Mouse (Mus musculus) testis, adult 2 months (tissue): ENCODE data around the gene Cblc.

Experiments used
- CTCF ChIP-seq: fragments of 200-500 bp; IDR thresholded peaks from 2 replicates; pipeline ENCODE4 v1.5.1; 2012; ENCODE audit warnings: low read depth, mild to moderate bottlenecking, inconsistent platforms, low read length, moderate library complexity; ENCODE audit not compliant: control insufficient read depth, insufficient read depth, insufficient replicate concordance
- POLR2A ChIP-seq: fragments of 200-500 bp; IDR thresholded peaks from 2 replicates; pipeline ENCODE4 v1.6.1; 2012; ENCODE audit warnings: low read depth, mild to moderate bottlenecking, inconsistent platforms, low read length, moderate library complexity; ENCODE audit not compliant: control insufficient read depth

GRCm38 (mm10) chr7:19796697-19797588 is at the start of gene Cblc:
- TF ChIP-seq POLR2A (no peak), CTCF (peak; percentile 95)
